Mouse (Mus musculus) neutrophil, adult 5-6 weeks (primary cell): ENCODE results near the gene Ric8a. TPM values are rescaled to one million over a fixed set of nuclear protein-coding genes. Genes with fewer than 3 reads are reported as not detected.

Experiments
- ATAC-seq: fragments of 151-379, 151-347 bp; 2 replicates; pipeline ENCODE4 v1.8.0; 2017; ENCODE audit warnings: mild to moderate bottlenecking, moderate TSS enrichment; ENCODE audit not compliant: insufficient number of reproducible peaks, poor library complexity, low FRiP score, severe bottlenecking; ENCODE audit errors: extremely low read depth
- total RNA-seq: library from RNA; stranded (forward); fragments of 200-1000 nt; gene quantifications from 2 replicates; pipeline ENCODE4 v1.2.3, GENCODE M21; 2017

Gene Ric8a
- total RNA-seq, 1 experiment from 2014 or later, result 120 TPM

- peak; percentile 85 for ATAC-seq
These were observed 11.7 kb upstream of the Ric8a start, which contains the start of gene Scgb1c1 for GRCm38 (mm10) chr7:140844905-140845665. TSS of gene Scgb1c1 (plus strand) at chr7:140845547.

GRCm38 (mm10) chr7:140845683-140846082 is 11.1 kb upstream of the Ric8a start:
- no peak for ATAC-seq

DNA sequence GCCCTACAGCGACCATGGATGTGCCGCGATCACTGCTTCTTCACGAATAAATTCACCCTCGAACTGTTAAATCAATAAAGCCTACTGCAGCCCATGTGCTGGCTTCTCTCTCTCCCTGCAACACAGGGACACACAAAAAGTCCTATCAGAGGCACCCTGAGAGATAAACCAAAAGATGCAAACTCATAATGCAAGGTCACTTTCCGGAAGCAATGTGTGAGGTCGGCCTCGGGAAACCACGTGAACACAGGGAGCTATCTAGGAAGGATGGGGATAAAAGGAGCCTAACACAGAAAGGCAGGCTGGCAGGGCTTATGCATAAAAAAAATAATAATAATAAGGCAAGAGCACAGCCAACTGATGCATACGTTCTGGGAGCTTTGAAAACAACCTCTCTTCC is 10.1 kb upstream of the Ric8a start:
- no peak for ATAC-seq

DNA sequence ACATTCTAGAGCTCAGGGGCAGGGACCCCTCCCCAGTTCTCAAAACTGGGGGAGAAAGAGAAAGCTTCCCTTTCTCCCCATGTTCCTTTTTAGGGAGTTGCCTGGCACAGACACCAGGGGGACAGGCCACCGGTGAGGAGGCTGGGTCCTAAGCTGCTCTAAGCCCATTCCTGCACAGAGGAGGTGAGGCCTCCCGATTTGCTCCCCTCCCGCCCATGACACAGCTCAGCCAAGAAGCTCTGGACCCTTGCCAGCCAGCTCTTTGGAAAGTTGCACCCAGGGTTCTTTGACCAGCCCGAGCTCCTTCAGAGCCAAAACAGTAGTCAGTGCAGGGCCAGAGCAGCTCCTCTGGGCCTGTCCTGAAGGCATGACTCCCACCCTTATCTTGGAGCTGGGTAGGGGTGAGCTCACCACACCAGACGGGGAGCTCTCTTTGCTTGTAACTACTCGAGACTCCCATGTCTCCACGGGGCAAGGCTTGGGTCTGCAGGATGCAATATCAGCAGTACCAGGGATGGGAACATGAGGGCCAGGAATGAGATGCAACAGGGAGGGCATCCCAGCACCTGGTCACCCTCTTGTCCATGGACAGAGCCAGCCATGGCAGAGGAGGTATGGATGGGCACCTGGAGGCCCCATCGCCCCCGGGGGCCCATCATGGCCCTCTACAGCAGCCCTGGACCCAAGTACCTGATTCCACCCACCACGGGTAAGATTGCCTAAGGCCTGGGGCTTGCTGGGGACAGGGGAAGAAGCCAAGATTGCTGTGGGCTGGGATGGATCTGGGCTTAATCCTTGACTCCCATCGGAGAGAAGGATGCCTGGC is 8.8 kb upstream of the Ric8a start, which contains the start of gene Odf3:
TSS of gene Odf3 (plus strand) at position 51 of the 826 bp plus-strand sequence.
- no peak for ATAC-seq

GRCm38 (mm10) chr7:140848591-140848990 is 8.2 kb upstream of the Ric8a start:
- no peak for ATAC-seq

GRCm38 (mm10) chr7:140851916-140852315 is 4.8 kb upstream of the Ric8a start:
- no peak for ATAC-seq

DNA sequence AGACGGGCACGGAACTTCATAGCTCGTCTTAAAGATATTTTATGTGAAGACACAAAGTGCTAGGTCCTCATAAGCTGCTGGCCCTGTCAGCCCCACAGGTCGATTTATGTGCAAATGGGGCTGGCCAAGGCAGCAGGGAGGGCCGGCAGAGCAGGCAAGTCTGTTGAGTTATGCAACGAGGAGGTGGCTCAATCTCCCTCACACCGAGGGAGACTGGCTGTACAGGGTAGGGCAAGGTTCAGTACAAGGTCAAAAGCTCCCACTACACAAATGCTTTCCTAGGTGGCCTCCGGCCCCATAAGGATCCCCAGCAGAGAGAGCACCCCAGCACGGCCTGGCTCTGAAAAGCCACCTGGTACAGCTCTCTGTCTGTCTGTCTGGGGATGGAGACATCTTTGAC is 3.4 kb upstream of the Ric8a start:
- no peak for ATAC-seq

- ATAC-seq, result no peak
These were observed 2.3 kb upstream of the Ric8a start for GRCm38 (mm10) chr7:140854483-140854882.

- no peak for ATAC-seq
These were observed 1.6 kb upstream of the Ric8a start for GRCm38 (mm10) chr7:140855181-140855580.

GRCm38 (mm10) chr7:140855860-140856784 is 635 bp upstream of the Ric8a start, which contains the start of gene Gm45785:
TSS of gene Gm45785 (minus strand) at chr7:140856331.
- ATAC-seq, result peak; percentile 49

- no peak for ATAC-seq
These were observed 1.1 kb downstream of the Ric8a start, which contains the start of gene Bet1l for GRCm38 (mm10) chr7:140857550-140858505. TSS of gene Bet1l (minus strand) at chr7:140857577.

- ATAC-seq, result no peak
These were observed 2.0 kb downstream of the Ric8a start for GRCm38 (mm10) chr7:140858746-140859145.

DNA sequence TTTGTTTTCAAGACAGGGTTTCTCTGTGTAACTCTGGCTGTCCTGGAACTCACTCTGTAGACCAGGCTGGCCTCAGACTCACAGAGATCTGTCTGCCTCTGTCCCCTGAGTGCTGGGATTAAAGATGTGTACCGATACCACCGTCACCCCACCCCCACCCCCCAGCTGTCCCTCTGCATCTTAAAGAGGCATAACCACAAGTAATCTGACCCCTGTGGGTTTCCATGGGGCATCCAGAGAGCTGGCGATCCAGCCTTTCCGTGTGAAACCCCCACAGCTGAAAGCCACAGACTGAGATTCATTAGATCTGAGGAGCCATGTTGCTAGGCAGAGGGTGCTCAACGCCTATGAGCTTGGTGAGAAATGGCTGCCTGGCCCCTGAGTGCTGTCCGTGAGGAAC is 3.2 kb downstream of the Ric8a start:
- no peak for ATAC-seq

GRCm38 (mm10) chr7:140860728-140861127 is 4.0 kb downstream of the Ric8a start:
- no peak for ATAC-seq

DNA sequence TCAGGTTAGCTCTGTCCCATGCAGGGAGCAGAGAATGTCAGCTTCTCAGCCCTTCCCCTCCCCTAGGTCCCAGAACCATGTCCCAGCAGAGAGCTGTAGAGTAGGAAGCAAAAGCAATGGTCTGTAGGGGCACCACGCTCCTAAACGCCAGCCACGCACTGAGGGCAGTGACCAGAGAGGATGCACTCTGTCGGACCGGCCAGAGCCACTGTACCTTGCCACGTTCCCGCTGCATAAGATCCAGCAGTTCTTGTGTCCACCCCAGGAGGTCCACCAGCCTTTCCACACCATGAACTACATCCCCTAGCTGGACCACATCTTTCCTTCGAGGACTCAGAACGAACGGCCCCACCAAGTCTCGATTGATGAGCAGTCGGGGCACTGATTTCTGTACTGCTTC is 8.0 kb downstream of the Ric8a start:
- no peak for ATAC-seq

GRCm38 (mm10) chr7:140874224-140874623 is 17.5 kb downstream of the Ric8a start:
- no peak for ATAC-seq

GRCm38 (mm10) chr7:140877364-140877763 is 20.6 kb downstream of the Ric8a start:
- peak; percentile 53; the same call in 1 of the 2 replicates for ATAC-seq

DNA sequence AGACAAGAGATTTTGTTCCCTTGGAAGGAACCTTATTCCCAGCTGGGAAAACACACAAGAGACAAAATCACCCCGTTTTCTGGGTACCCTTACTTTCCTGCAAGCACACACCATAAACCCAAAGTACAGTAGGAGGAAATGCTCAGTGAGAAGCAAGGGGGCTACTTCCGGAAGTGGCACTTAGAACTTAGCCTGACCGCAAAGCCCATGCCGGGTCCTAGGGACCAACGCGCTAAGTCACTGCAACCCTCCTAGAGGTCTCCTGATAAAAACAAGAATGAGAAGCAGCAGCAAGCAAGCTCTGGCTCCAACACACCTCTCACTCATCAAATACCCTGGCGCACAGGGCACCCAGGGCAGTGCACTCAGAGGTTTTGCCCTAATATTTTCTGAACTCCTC is 22.6 kb downstream of the Ric8a start:
- ATAC-seq, result no peak
